Mouse (Mus musculus) liver, embryonic 14.5 days (tissue): ENCODE measurements at regions not wholly inside any gene's neighbourhood (a gene's known extent, or its start where the extent isn't known, plus 50 kb on each side); places are given as distances from the start of the nearest gene placed in this dataset.

Experiments
- CTCF ChIP-seq: IDR thresholded peaks from 2 replicates; pipeline ENCODE4 v1.5.1; 2016; ENCODE audit warnings: antibody characterized with exemption, low read depth, control low read depth
- EP300 ChIP-seq: IDR thresholded peaks from 2 replicates; pipeline ENCODE4 v1.6.1; 2016; ENCODE audit warnings: antibody characterized with exemption, low read depth

- TF ChIP-seq CTCF (no peak), EP300 (no peak)
Observed at GRCm38 (mm10) chr8:26832546-26832945, 144.6 kb upstream of the Zfp703 start.
